Mouse (Mus musculus) kidney, embryonic 14.5 days (tissue): ENCODE results near the gene Enthd1. TPM values are rescaled to one million over a fixed set of nuclear protein-coding genes. Genes with fewer than 3 reads are reported as not detected.

Experiments used
- ATAC-seq: fragments of 200-750 bp; cut with Nextera tagmentation; 2 replicates; pipeline ENCODE4 v1.8.0; 2017; ENCODE audit warnings: moderate number of reproducible peaks, mild to moderate bottlenecking, moderate TSS enrichment, moderate library complexity; ENCODE audit not compliant: low FRiP score, low TSS enrichment
- H3K27ac ChIP-seq: fragments of 300-500 bp; sonication (generic); 2 replicates; pipeline ENCODE4 v1.5.1; 2014; ENCODE audit warnings: low read depth, mild to moderate bottlenecking, low read length, moderate library complexity, mixed read lengths
- H3K27me3 ChIP-seq: fragments of 300-500 bp; sonication (generic); 2 replicates; pipeline ENCODE4 v1.6.1; 2014; ENCODE audit warnings: mild to moderate bottlenecking, low read length; ENCODE audit not compliant: control insufficient read depth, insufficient read depth
- H3K36me3 ChIP-seq: fragments of 300-500 bp; sonication (generic); 2 replicates; pipeline ENCODE4 v1.6.1; 2014; ENCODE audit warnings: low read length, mixed read lengths; ENCODE audit not compliant: control insufficient read depth, insufficient read depth
- H3K4me1 ChIP-seq: fragments of 300-500 bp; sonication (generic); 2 replicates; pipeline ENCODE4 v1.6.1; 2014; ENCODE audit warnings: low read length, mixed read lengths; ENCODE audit not compliant: control insufficient read depth, insufficient read depth
- H3K4me2 ChIP-seq: fragments of 300-500 bp; sonication (generic); replicated peaks from 2 replicates; pipeline ENCODE4 v1.6.1; 2014; ENCODE audit warnings: low read depth, mild to moderate bottlenecking, low read length
- H3K4me3 ChIP-seq: fragments of 300-500 bp; sonication (generic); 2 replicates; pipeline ENCODE4 v1.5.1; 2014; ENCODE audit warnings: mild to moderate bottlenecking, low read length
- H3K9ac ChIP-seq: fragments of 300-500 bp; sonication (generic); 2 replicates; pipeline ENCODE4 v1.6.1; 2014; ENCODE audit warnings: low read depth, mild to moderate bottlenecking, low read length, moderate library complexity
- H3K9me3 ChIP-seq: fragments of 300-500 bp; sonication (generic); 2 replicates; pipeline ENCODE4 v1.6.1; 2016; ENCODE audit warnings: low read length; ENCODE audit not compliant: control insufficient read depth
- WGBS: fragments of 180-500 bp; shearing (Covaris S2); extraction: QIAGEN DNeasy Blood & Tissue Kit; methylation state at CpG from one replicate; pipeline ENCODE4 v1.1.7; 2014; 5-methylcytosine and 5-hydroxymethylcytosine counted together
- polyA plus RNA-seq: library from polyadenylated mRNA; unstranded; fragments of >200 nt; fragmentation: Nextera tagmentation; extraction: Ambion mirVana; gene quantifications from 2 replicates; pipeline ENCODE4 v1.2.1, GENCODE M21; 2014

The Enthd1 gene
- polyA plus RNA-seq, 1 experiment from 2014 or later: not detected

DNA sequence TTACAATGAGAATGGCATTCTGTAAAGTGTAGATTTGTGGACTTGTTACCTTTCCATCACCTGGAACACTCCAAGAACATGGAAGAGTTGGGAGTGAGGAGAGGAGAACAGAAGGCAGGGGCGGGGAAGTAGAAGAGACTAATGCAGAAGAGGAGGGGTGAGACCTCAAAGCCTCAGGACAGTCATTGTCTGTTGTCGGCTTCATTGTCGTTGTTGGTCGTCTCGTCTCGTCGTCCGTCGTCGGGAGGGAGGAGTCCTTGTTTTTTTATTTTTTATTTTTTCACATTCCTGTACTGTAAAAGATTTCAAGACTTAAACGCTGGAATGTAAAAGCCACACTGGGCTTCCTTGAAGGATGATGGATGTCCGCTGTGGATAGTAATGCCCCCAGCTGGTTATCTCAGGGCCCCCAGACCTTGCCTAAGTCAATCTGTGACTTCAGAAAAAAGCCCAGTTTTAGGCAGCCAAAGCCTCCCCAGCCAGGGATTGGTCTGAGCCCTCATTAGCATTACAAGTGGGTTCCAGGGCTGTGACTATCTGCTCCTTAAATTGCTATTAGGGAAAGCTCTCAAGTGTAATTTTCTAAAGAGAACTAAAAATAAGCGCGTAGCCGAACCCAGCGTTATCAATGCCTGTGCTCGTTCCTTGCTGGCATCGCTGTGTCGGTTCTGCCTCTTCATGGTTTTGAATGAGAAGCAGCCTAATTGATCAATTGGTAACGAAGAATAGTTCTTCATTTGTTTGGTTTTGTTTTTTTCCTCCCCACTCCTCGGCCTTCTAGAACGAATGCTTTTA lies 12.4 kb upstream of the Enthd1 start:
- peaks cover 11% of the 10 kb centered on the region; the same call in 1 of the 2 replicates for H3K27me3 ChIP-seq
- 16% methylated on average over 22 of the region's 22 CpGs for WGBS
- H3K9me3 ChIP-seq: no peaks in the 10 kb centered on the region
- no peak overlapping the region for H3K9ac ChIP-seq
- no peak for ATAC-seq
- H3K4me1 ChIP-seq: no peaks in the 10 kb centered on the region
- no peaks in the 10 kb centered on the region for H3K36me3 ChIP-seq
- no peak overlapping the region for H3K4me3 ChIP-seq
- no peak overlapping the region for H3K4me2 ChIP-seq
- no peak overlapping the region for H3K27ac ChIP-seq

DNA sequence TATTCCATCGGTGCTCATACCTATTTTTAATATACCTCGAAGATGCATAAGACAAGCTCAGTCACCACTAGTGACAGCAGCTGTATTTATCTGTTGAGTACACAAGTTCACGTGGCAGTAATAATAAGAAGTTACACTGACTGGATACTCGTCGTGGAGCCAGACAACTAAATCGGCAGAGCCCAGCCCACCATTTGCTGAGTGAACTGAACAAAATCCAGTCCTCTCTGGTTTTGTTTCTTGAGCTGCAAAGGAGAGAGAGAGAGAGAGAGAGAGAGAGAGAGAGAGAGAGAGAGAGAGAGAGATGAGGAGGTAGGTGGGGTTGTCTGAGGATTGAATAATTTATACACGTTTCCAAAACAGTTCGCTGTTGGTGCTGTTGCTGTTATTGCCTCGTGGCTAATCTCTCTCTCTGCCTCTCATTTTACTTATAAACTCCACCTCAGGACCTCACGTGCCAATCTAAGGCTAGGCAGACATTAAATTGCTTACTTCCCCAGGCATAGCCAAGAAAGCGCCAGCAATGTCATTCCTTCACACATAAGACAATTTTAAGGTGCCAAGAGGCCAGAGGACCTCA lies 11.5 kb upstream of the Enthd1 start:
- Histone ChIP-seq H3K27ac (no peak overlapping the region), H3K4me3 (no peak overlapping the region), H3K4me1 (no peaks in the 10 kb centered on the region), H3K9ac (no peak overlapping the region), H3K9me3 (no peaks in the 10 kb centered on the region), H3K27me3 (peaks cover 11% of the 10 kb centered on the region; the same call in 1 of the 2 replicates), H3K36me3 (no peaks in the 10 kb centered on the region), H3K4me2 (no peak overlapping the region)
- 77% methylated on average over 11 of the region's 11 CpGs for WGBS
- no peak for ATAC-seq

- no peak overlapping the region for H3K9ac ChIP-seq
- no peaks in the 10 kb centered on the region for H3K4me1 ChIP-seq
- no peak overlapping the region for H3K27ac ChIP-seq
- no peak for ATAC-seq
- H3K4me2 ChIP-seq: no peak overlapping the region
- no peak overlapping the region for H3K4me3 ChIP-seq
- WGBS: 93% methylated on average over 13 of the region's 13 CpGs
- peaks cover 11% of the 10 kb centered on the region; the same call in 1 of the 2 replicates for H3K27me3 ChIP-seq
- H3K36me3 ChIP-seq: no peaks in the 10 kb centered on the region
- H3K9me3 ChIP-seq: no peaks in the 10 kb centered on the region
Measured at GRCm38 (mm10) chr15:80575817-80576370, 10.9 kb upstream of the Enthd1 start.

- Histone ChIP-seq H3K4me2 (no peak overlapping the region), H3K9me3 (no peaks in the 10 kb centered on the region), H3K4me3 (no peak overlapping the region), H3K27ac (no peak overlapping the region), H3K36me3 (no peaks in the 10 kb centered on the region), H3K9ac (no peak overlapping the region), H3K4me1 (no peaks in the 10 kb centered on the region), H3K27me3 (peaks cover 11% of the 10 kb centered on the region; the same call in 1 of the 2 replicates)
- 91% methylated on average over 17 of the region's 17 CpGs for WGBS
- no peak for ATAC-seq
Measured at GRCm38 (mm10) chr15:80574211-80575040, 9.5 kb upstream of the Enthd1 start.

DNA sequence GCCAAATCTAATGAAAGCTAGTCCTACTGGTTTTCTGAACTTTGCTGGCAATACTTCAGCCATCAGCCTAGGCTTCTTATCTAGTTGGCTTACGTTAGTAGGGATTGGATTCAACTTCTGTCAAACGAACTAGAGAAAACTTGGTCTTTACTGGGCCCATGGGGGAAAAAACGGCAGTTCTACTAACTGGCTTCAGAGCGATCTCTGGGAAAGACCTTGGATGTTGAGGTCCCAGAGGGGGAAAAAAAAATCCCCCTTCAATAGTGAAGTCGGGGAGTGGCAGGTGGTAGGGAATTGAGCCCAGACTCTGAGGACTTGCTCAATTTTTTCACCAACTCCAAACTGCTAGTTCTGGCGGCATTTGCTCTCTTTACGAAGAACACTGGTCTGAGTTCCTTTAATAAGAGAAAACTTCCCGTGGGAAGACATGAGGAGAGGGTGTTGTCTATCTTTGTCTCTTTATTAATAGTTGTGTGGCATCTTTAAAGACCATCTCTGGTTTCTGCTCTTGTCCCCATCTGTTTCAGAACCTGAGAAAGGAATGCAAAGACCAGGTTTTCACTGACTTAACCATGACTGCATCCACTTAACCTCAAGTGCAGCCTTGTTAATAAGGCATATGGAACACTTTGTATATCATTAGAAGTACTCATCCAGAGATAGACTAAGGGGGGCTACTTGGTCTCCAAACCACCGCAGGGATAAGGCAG lies 8.0 kb upstream of the Enthd1 start:
- ATAC-seq: no peak
- no peak overlapping the region for H3K4me2 ChIP-seq

GRCm38 (mm10) chr15:80572291-80572690 lies 7.3 kb upstream of the Enthd1 start, which contains the start of gene Grap2:
Gene Grap2 (plus strand): TSS chr15:80572594.
- Histone ChIP-seq H3K4me1 (no peaks in the 10 kb centered on the region), H3K27me3 (peaks cover 6% of the 10 kb centered on the region; the same call in 1 of the 2 replicates), H3K27ac (no peak within 1 kb of the TSS), H3K4me2 (no peak within 1 kb of the TSS), H3K4me3 (no peak within 1 kb of the TSS), H3K36me3 (no peaks in the 10 kb centered on the region), H3K9ac (no peak within 1 kb of the TSS), H3K9me3 (no peaks in the 10 kb centered on the region)
- ATAC-seq: no peak
- WGBS: 72% methylated on average over 12 of the region's 12 CpGs

More for the DNA sequence above, 8.0 kb upstream of the Enthd1 start:
- H3K4me1 ChIP-seq: no peaks in the 10 kb centered on the region
- no peak overlapping the region for H3K4me3 ChIP-seq
- H3K27me3 ChIP-seq: peaks cover 11% of the 10 kb centered on the region; the same call in 1 of the 2 replicates
- H3K9me3 ChIP-seq: no peaks in the 10 kb centered on the region
- H3K9ac ChIP-seq: no peak overlapping the region
- WGBS: 86% methylated on average over 9 of the region's 9 CpGs
- H3K27ac ChIP-seq: no peak overlapping the region
- H3K36me3 ChIP-seq: no peaks in the 10 kb centered on the region

DNA sequence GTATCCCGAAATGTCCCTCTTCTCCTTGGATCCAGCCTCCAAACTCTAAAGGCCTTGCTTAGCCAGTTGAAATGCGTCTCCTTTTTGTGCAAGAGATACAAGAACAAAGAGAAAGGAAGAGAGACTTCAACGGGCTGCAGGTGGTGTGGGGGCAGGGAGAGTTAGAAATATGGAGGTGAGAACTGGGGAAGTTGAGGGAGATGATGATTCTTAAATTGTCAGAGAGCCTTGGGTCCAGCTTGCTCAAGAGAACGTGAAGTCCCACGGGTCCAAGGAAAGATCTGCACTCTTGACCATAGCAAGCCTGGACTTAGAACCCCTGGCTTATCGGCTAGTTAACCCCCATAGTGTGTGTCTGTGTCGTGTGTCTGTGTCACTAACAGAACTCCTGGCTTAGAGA lies 6.7 kb upstream of the Enthd1 start:
- H3K9me3 ChIP-seq: no peaks in the 10 kb centered on the region
- H3K4me2 ChIP-seq: no peak overlapping the region
- WGBS: 70% methylated on average over 7 of the region's 7 CpGs
- ATAC-seq: no peak
- H3K27ac ChIP-seq: no peak overlapping the region
- H3K27me3 ChIP-seq: no peaks in the 10 kb centered on the region
- no peaks in the 10 kb centered on the region for H3K36me3 ChIP-seq
- no peak overlapping the region for H3K4me3 ChIP-seq
- no peak overlapping the region for H3K9ac ChIP-seq
- H3K4me1 ChIP-seq: no peaks in the 10 kb centered on the region

GRCm38 (mm10) chr15:80570226-80570625 lies 5.3 kb upstream of the Enthd1 start:
- H3K4me2 ChIP-seq: no peak overlapping the region
- H3K9ac ChIP-seq: no peak overlapping the region
- H3K27me3 ChIP-seq: no peaks in the 10 kb centered on the region
- H3K4me1 ChIP-seq: no peaks in the 10 kb centered on the region
- no peak overlapping the region for H3K27ac ChIP-seq
- no peaks in the 10 kb centered on the region for H3K36me3 ChIP-seq
- no peak for ATAC-seq
- no peak overlapping the region for H3K4me3 ChIP-seq
- WGBS: 97% methylated on average over 1 of the region's 1 CpGs
- no peaks in the 10 kb centered on the region for H3K9me3 ChIP-seq
